Mouse (Mus musculus) bone marrow, adult 2 months (tissue): Measurements from ENCODE around the gene E130114P18Rik.

Experiments used
- CTCF ChIP-seq: fragments of 200-500 bp; IDR thresholded peaks from 2 replicates; pipeline ENCODE4 v1.5.1; 2011; ENCODE audit warnings: low read length, control low read depth; ENCODE audit not compliant: control insufficient read depth, insufficient read depth
- POLR2A ChIP-seq: fragments of 200-500 bp; IDR thresholded peaks from 2 replicates; pipeline ENCODE4 v1.6.1; 2011; ENCODE audit warnings: low read depth, mild to moderate bottlenecking, control low read depth, low read length, borderline replicate concordance; ENCODE audit not compliant: control insufficient read depth

- no peak for TF ChIP-seq CTCF
- no peak for TF ChIP-seq POLR2A
Observed at GRCm38 (mm10) chr4:97581314-97582063, 196.4 kb downstream of the E130114P18Rik start.
